Mouse (Mus musculus) neutrophil, adult 65 days (primary cell): ENCODE data around the gene Cpa5. TPM values are rescaled to one million over a fixed set of nuclear protein-coding genes. Genes with fewer than 3 reads are reported as not detected.

Experiments
- total RNA-seq: library from RNA; stranded (reverse); gene quantifications from 2 replicates; pipeline ENCODE4 v1.2.4, GENCODE M21; 2023

Gene Cpa5
- total RNA-seq, result not detected in 2 replicates

GRCm38 (mm10) chr6:30610710-30611109 is at the start of gene Cpa5:
Gene Cpa5 (plus strand): TSS chr6:30611010.

DNA sequence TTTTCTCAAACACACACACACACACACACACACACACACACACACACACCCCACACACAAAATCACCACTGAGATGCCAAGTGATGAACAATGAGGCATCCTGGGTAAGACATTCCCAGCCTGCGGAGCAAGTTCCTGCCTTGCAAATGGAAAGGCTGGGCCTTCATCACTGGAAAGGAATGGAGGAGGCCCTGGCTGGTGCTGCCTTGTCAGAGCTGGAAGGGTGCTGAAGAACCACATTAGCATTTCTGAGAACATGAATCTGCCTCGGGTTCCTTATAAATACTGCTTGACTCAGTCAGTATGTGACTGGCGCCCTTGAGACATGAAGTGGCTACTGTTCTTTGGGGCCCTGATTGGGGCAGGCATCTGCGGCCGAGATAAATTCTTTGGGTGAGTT is 42.7 kb upstream of the Cpa5 start, which contains the start of gene Cpa4:
TSS of gene Cpa4 (plus strand) at position 301 of the 400 bp plus-strand sequence.

DNA sequence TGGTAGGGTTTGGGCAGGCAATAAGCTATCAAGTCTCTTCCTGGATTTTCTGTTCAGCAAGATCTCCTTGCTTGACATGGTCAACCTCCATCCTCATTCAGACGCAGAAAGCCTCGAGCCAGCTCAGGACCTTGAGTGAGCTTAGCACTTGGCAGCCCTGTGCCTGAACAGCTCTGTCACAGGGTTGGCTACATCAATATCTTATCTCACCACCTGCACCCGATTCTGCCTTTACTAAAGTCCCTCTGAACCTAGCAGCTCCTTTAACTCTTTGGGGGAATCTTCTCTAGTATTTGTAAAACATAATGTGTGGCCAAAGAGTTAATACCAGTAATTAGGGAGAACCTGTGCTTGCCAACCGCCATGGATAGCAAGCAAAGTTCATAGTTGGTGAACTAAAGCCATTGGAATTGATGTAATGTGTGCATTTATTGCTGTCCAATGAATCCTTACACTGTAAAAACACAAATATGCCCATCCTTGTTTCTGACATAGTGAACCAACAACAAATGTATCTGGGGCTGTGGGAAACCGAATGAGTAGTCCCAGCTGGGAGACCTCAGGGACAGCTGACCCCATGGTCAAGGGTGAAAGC is 28.0 kb downstream of the Cpa5 start, which contains the start of gene Cpa1:
TSS of gene Cpa1 (plus strand) at position 545 of the 595 bp plus-strand sequence.

Other genes with a start within 250 kb of the Cpa5 start
- 21.8 and 35.0 TPM in 2 replicates for gene Zc3hc1, start 220.0 kb upstream of the Cpa5 start, total RNA-seq
- 21.2 and 28.0 TPM in 2 replicates for gene Klhdc10, start 209.1 kb upstream of the Cpa5 start, total RNA-seq
- 13.5 and 15.8 TPM in 2 replicates for gene Tmem209, start 101.2 kb upstream of the Cpa5 start, total RNA-seq
- gene Ssmem1, start 101.2 kb upstream of the Cpa5 start, total RNA-seq, result 0.82 and 2.6 TPM in 2 replicates
- gene Cpa2, start 69.4 kb upstream of the Cpa5 start, total RNA-seq, result not detected in 2 replicates
- gene Cpa4, start 42.6 kb upstream of the Cpa5 start, total RNA-seq, result not detected in 2 replicates
- gene Cpa1, start 28.2 kb downstream of the Cpa5 start, total RNA-seq, result not detected in 2 replicates
- 0.48 and 1.5 TPM in 2 replicates for gene Cep41, start 82.7 kb downstream of the Cpa5 start, total RNA-seq
- gene Mest, start 112.5 kb downstream of the Cpa5 start, total RNA-seq, result not detected in 2 replicates